Mouse (Mus musculus) layer of hippocampus, postnatal 10 days (tissue): ENCODE results near the gene Pet2. TPM values are rescaled to one million over a fixed set of nuclear protein-coding genes. Genes with fewer than 3 reads are reported as not detected.

Experiments used
- DNase-seq, 2 experiments: peaks; one replicate each; pipeline ENCODE4 v3.0.0; 2021; ENCODE audit warnings: low spot score in 2 of 2
- long read RNA-seq: library from polyadenylated mRNA; stranded (forward); transcript quantifications from one replicate; pipeline ENCODE4 v2.0.0, GENCODE M21; 2023
- total RNA-seq, 2 experiments: library from RNA; stranded (reverse); gene quantifications; 2 replicates each; pipeline ENCODE4 v1.2.3; 2021

Gene Pet2
- total RNA-seq: not detected
- long read RNA-seq: 0 reads

GRCm38 (mm10) chrX:89409589-89409988 lies at the start of gene Pet2:
Gene Pet2, minus strand, starts transcription at chrX:89409689.
- DNase-seq: no peak
